In genomic region chr5:52638006-52638405, GRCm38 (mm10) we compare ENCODE assay signal across 23 mouse cellular contexts.
"Had no signal": no experiment of that assay in that cellular context is flagged by ENCODE, and none has a peak within 500 bp of the region (broad histone marks: within the 10 kb centered on the region; RNA-seq: fewer than 3 reads in every experiment).

No protein-coding gene starts in this region.

- H3K4me2 ChIP-seq: heart, embryonic 11.5 days; heart, embryonic 13.5 days; heart, embryonic 15.5 days; hindbrain, embryonic 12.5 days; hindbrain, embryonic 14.5 days; limb, embryonic 12.5 days had no signal

- H3K27me3 ChIP-seq: heart, embryonic 13.5 days; heart, embryonic 15.5 days; hindbrain, embryonic 12.5 days; limb, embryonic 12.5 days had no signal

- H3K4me1 ChIP-seq: heart, embryonic 15.5 days; hindbrain, embryonic 10.5 days; hindbrain, embryonic 12.5 days; limb, embryonic 10.5 days; limb, embryonic 12.5 days had no signal

- ATAC-seq: hindbrain, embryonic 16.5 days; inflammation-experienced regulatory T-cells, adult 6 months; intestine, postnatal 0 days had no signal

- H3K9ac ChIP-seq: heart, embryonic 13.5 days; heart, embryonic 15.5 days; hindbrain, embryonic 12.5 days; hindbrain, embryonic 14.5 days; limb, embryonic 12.5 days had no signal

- H3K4me3 ChIP-seq: gastrocnemius, adult 2 months; heart, adult 2 months; heart, embryonic 13.5 days; heart, embryonic 15.5 days; hindbrain, embryonic 10.5 days; hindbrain, embryonic 12.5 days; layer of hippocampus, adult 2 months; left cerebral cortex, adult 2 months; limb, embryonic 10.5 days; limb, embryonic 12.5 days had no signal

- DNase-seq: gastrocnemius, adult 2 months; gastrocnemius, postnatal 10 days; gastrocnemius, postnatal 25 days; heart, adult 2 months; heart, postnatal 4 days; kidney, adult 18-20 months; kidney, adult 8-10 months; kidney, postnatal 10 days; kidney, postnatal 4 days; liver had no signal

- H3K27ac ChIP-seq: gastrocnemius, adult 2 months; heart, adult 2 months; heart, embryonic 13.5 days; heart, embryonic 15.5 days; hindbrain, embryonic 10.5 days; hindbrain, embryonic 12.5 days; hindbrain, embryonic 14.5 days; layer of hippocampus, adult 2 months; left cerebral cortex, adult 2 months; limb, embryonic 10.5 days; limb, embryonic 12.5 days had no signal

- H3K9me3 ChIP-seq: heart, embryonic 13.5 days; heart, embryonic 15.5 days; hindbrain, embryonic 10.5 days; hindbrain, embryonic 12.5 days; limb, embryonic 10.5 days; limb, embryonic 12.5 days had no signal
